Mouse (Mus musculus) intestine, embryonic 14.5 days (tissue): ENCODE measurements around the gene Urod. TPM values are rescaled to one million over a fixed set of nuclear protein-coding genes. Genes with fewer than 3 reads are reported as not detected.

Experiments
- ATAC-seq: fragments of 200-750 bp; cut with Nextera tagmentation; replicated peaks from 2 replicates; pipeline ENCODE4 v1.8.0; 2017; ENCODE audit warnings: low read depth, moderate number of reproducible peaks, moderate TSS enrichment, moderate library complexity; ENCODE audit not compliant: low FRiP score, low TSS enrichment
- DNase-seq: peaks from one replicate; pipeline ENCODE4 v3.0.0-alpha.2; 2018; ENCODE audit warnings: low spot score
- H3K27ac ChIP-seq: fragments of 300-500 bp; sonication (generic); 2 replicates; pipeline ENCODE4 v1.5.1; 2014; ENCODE audit warnings: low read depth, mild to moderate bottlenecking, control low read depth
- H3K27me3 ChIP-seq: fragments of 300-500 bp; sonication (generic); replicated peaks from 2 replicates; pipeline ENCODE4 v1.6.1; 2014; ENCODE audit warnings: low read length, control low read depth; ENCODE audit not compliant: control insufficient read depth, insufficient read depth
- H3K36me3 ChIP-seq: fragments of 300-500 bp; sonication (generic); 2 replicates; pipeline ENCODE4 v1.6.1; 2014; ENCODE audit warnings: low read length, control low read depth; ENCODE audit not compliant: control insufficient read depth, insufficient read depth
- H3K4me1 ChIP-seq: fragments of 300-500 bp; sonication (generic); replicated peaks from 2 replicates; pipeline ENCODE4 v1.6.1; 2014; ENCODE audit warnings: low read length, control low read depth, mixed read lengths; ENCODE audit not compliant: control insufficient read depth, insufficient read depth
- H3K4me2 ChIP-seq: fragments of 300-500 bp; sonication (generic); 2 replicates; pipeline ENCODE4 v1.6.1; 2014; ENCODE audit warnings: low read length
- H3K4me3 ChIP-seq: fragments of 300-500 bp; sonication (generic); 2 replicates; pipeline ENCODE4 v1.5.1; 2014; ENCODE audit warnings: low read depth, low read length, control low read depth, mixed read lengths
- H3K9ac ChIP-seq: fragments of 300-500 bp; sonication (generic); 2 replicates; pipeline ENCODE4 v1.6.1; 2014; ENCODE audit warnings: mild to moderate bottlenecking, low read length
- H3K9me3 ChIP-seq: fragments of 300-500 bp; sonication (generic); 2 replicates; pipeline ENCODE4 v1.6.1; 2016; ENCODE audit warnings: low read length, control low read depth; ENCODE audit not compliant: control insufficient read depth
- WGBS: fragments of 180-500 bp; shearing (Covaris S2); extraction: QIAGEN DNeasy Blood & Tissue Kit; methylation state at CpG from one replicate; pipeline ENCODE4 v1.1.7; 2014; 5-methylcytosine and 5-hydroxymethylcytosine counted together
- polyA plus RNA-seq: library from polyadenylated mRNA; unstranded; fragments of >200 nt; fragmentation: Nextera tagmentation; extraction: Ambion mirVana; gene quantifications from 2 replicates; pipeline ENCODE4 v1.2.1, GENCODE M21; 2014

The Urod gene
- polyA plus RNA-seq, 1 experiment from 2014 or later: 64.8 TPM

DNA sequence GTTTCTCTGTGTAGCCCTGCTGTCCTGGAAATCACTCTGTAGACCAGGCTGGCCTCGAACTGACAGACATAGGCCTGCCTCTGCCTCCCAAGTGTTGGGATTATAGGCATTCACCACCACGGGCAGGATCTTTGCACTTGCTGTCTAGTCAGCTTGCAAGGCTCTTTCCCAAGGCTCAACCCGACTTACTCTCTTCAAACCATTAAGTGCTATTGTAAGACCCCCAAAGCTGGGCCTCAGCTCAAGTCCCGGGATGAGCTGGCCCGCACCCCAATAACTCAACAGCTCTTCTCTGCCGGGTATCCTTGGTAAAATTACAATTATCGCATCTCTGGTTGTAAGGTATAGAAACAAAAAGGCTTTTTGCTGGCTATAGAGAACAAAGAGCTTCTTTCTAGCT is 24.1 kb upstream of the Urod start:
- no peak overlapping the region for H3K9ac ChIP-seq
- H3K9me3 ChIP-seq: no peaks in the 10 kb centered on the region
- DNase-seq (no peak), ATAC-seq (no peak)
- H3K4me1 ChIP-seq: peaks cover 6% of the 10 kb centered on the region; the same call in 1 of the 2 replicates
- H3K36me3 ChIP-seq: peaks cover 12% of the 10 kb centered on the region
- H3K4me3 ChIP-seq: no peak overlapping the region
- no peaks in the 10 kb centered on the region for H3K27me3 ChIP-seq
- H3K27ac ChIP-seq: no peak overlapping the region
- no peak overlapping the region for H3K4me2 ChIP-seq
- WGBS: 87% methylated on average over 7 of the region's 7 CpGs

DNA sequence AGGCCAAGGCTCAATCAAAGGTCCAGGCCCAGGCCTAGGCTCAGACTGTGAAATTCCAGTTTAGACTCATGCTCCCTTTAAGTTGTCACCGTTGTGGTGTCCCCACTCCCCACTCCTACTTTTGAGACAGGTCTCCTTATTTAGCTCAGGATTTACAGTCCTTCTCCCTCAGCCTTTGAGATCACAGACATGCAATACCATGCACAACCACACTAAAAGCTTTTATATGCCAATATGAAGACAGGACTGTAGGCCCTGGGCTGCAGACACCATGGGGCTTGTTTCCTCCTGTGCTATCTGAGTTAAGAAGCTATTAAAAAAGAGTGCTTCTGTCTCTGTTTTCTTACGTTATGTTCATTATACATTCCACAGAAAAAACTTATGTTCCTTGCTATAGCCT is 23.5 kb upstream of the Urod start:
- Histone ChIP-seq H3K27me3 (no peaks in the 10 kb centered on the region), H3K9me3 (no peaks in the 10 kb centered on the region), H3K4me2 (no peak overlapping the region), H3K27ac (no peak overlapping the region), H3K36me3 (peaks cover 8% of the 10 kb centered on the region), H3K4me1 (peaks cover 6% of the 10 kb centered on the region; the same call in 1 of the 2 replicates), H3K9ac (no peak overlapping the region), H3K4me3 (no peak overlapping the region)
- DNase-seq: no peak
- no peak for ATAC-seq
- 82% methylated on average over 2 of the region's 2 CpGs for WGBS

DNA sequence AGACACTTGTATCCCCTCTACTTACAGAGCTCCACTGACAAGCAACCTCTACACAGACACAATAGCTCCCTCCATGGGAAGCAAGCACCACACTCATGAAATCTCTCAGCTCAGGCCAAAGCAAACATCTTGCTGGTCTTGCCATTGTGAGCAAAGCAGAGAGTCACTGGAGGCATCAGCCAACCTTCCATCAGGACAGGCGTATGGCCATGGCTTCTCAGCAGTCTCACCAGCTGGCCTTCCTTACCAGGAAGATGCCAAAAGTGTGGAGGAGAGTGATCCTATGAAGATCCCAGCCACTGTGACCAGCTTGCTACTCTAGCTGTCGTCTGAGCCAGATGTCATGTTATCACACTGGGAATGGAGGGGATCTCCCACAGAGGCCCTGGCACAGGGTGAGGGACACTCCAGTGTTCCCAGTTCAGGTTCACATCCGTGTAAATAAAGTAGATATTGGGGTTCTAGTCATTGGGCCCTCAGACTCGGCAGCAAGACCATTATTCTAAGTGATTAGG is 20.7 kb upstream of the Urod start:
- Histone ChIP-seq H3K36me3 (no peaks in the 10 kb centered on the region), H3K9ac (no peak overlapping the region), H3K4me3 (no peak overlapping the region), H3K4me2 (no peak overlapping the region), H3K27me3 (no peaks in the 10 kb centered on the region), H3K4me1 (peaks cover 1% of the 10 kb centered on the region; the same call in 1 of the 2 replicates), H3K27ac (no peak overlapping the region), H3K9me3 (no peaks in the 10 kb centered on the region)
- DNase-seq: no peak
- WGBS: 60% methylated on average over 4 of the region's 4 CpGs
- ATAC-seq: no peak

DNA sequence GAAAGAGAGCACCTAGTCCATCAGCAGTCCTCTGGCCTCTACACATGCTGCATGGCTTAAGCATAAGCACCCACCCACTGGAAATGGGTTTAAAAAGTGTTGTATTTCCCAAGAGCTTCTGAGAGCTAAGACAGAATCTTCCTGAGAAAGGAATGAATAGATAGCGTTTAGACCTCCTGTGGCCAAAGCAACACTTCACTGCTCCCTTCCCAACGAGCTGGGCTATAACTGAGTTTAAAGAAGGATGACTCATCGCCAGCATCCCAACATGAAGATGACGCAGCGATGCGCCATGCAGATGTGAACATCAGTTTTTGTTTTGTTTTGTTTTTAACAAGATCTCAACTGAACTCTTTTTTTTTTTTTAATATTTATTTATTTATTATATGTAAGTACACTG is 19.4 kb upstream of the Urod start:
- Histone ChIP-seq H3K9me3 (no peaks in the 10 kb centered on the region), H3K4me1 (no peaks in the 10 kb centered on the region), H3K4me3 (no peak overlapping the region), H3K27ac (no peak overlapping the region), H3K4me2 (no peak overlapping the region), H3K27me3 (no peaks in the 10 kb centered on the region), H3K9ac (no peak overlapping the region), H3K36me3 (no peaks in the 10 kb centered on the region)
- no peak for DNase-seq
- ATAC-seq: no peak
- WGBS: 82% methylated on average over 6 of the region's 6 CpGs

DNA sequence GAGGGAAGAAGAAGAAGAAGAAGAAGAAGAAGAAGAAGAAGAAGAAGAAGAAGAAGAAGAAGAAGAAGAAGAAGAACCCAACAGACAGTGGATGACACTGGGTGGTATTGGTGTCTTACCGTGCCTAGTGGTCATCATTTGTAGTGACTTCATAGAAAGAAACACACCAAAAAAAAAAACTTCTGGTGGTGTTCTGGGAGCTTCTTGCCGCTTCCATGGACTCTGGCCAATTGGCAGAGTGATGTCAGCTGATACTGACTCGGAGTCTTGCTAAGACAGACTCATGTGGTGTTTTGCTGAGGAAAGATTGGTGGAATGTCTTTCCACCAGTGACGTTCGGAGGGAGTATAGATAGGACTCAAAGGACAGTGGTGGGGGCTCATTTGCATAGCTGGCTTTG is 16.0 kb upstream of the Urod start:
- H3K36me3 ChIP-seq: no peaks in the 10 kb centered on the region
- H3K27me3 ChIP-seq: no peaks in the 10 kb centered on the region
- H3K9ac ChIP-seq: no peak overlapping the region
- 84% methylated on average over 5 of the region's 5 CpGs for WGBS
- DNase-seq (no peak), ATAC-seq (no peak)
- H3K27ac ChIP-seq: no peak overlapping the region
- no peak overlapping the region for H3K4me3 ChIP-seq
- no peak overlapping the region for H3K4me2 ChIP-seq
- no peaks in the 10 kb centered on the region for H3K4me1 ChIP-seq
- H3K9me3 ChIP-seq: no peaks in the 10 kb centered on the region

DNA sequence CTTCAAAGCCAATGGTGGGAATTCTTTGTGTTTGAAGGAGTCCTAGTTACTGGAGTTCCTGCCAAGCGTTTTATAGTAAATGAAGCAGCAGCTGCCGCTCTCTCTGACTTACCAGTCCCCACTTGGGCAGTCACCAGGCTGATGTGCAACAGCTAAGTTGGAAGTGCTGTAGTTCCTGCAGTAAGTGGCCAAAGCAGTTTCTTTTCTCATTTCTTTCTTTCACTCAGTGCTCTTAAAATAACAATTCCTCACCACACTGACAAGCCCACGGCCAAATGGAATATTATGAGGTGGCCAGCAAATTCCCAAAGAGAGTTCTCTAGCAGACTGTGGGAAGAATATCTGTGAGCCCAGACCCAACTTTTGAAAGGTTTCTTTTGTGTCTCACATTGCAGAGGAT is 12.8 kb upstream of the Urod start:
- Histone ChIP-seq H3K4me2 (no peak overlapping the region), H3K27ac (no peak overlapping the region), H3K36me3 (no peaks in the 10 kb centered on the region), H3K4me3 (no peak overlapping the region), H3K4me1 (no peaks in the 10 kb centered on the region; the same call in 1 of the 2 replicates), H3K9me3 (no peaks in the 10 kb centered on the region), H3K9ac (no peak overlapping the region), H3K27me3 (no peaks in the 10 kb centered on the region)
- WGBS: 70% methylated on average over 3 of the region's 3 CpGs
- DNase-seq (no peak), ATAC-seq (no peak)

DNA sequence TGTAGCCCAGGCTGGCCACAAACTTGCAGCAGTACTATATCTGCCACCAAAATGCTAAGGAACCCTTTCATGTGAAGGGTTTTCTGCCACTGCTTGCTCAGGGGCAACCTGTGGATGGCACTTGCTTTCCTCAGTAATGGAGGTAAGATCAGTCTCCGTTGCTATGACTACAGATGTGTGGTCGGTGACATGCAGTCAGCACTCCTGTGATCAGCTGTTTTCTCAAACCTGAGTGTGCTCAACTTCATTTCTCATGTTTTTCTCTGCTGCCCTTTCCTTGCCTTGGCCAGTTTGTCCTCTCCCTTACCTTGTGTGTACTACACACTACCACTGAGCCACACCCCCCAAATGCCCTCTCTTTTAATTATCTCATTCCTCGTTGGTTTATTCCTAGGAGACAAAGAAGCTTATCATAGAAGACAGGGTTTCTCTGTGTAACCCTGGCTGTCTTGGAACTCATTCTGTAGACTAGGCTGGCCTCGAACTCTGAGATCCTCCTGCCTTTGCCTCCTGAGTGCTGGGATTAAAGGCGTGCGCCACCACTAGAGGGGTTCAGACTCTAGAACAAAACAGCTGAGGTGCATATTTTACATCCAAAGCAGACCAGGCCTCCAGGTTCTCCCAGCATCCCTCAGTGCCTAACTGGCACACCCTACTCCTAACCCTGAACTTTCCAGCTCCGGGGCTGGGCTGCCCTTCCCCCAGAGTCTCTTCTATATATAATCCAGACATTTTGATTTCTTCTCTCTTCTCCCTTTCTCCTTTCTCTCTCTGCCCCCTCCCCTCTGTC is 11.6 kb upstream of the Urod start:
- Histone ChIP-seq H3K4me2 (no peak overlapping the region), H3K27me3 (no peaks in the 10 kb centered on the region), H3K36me3 (0 out of 2 replicates have a peak, but pooled peaks cover under 1% of the 10 kb centered on the region), H3K4me3 (no peak overlapping the region), H3K4me1 (no peaks in the 10 kb centered on the region; the same call in 1 of the 2 replicates), H3K9ac (no peak overlapping the region), H3K9me3 (no peaks in the 10 kb centered on the region), H3K27ac (no peak overlapping the region)
- no peak for DNase-seq
- 71% methylated on average over 7 of the region's 7 CpGs for WGBS
- no peak for ATAC-seq

DNA sequence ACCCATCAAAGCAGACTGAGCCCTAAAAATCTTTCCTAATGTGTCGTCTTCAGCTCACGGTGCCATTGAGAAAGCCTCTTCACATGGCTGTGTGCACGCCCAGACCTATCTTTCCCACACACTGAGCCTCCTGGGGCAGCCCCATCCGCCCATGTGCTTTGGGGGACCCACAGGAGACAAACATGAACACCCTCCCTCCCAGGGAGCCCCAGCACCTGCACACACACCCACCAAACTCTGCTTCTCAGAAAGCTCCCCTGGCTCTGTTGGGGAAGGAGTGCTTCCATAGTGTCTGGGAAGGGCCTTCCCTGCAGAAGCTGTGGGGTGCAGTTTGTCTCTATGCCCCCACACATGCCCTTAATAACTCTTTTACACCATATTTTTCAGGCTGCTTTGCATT is 10.4 kb upstream of the Urod start:
- H3K4me3 ChIP-seq: no peak overlapping the region

More for the DNA sequence above, 10.4 kb upstream of the Urod start:
- Histone ChIP-seq H3K4me2 (no peak overlapping the region), H3K9ac (no peak overlapping the region), H3K27ac (no peak overlapping the region), H3K9me3 (no peaks in the 10 kb centered on the region), H3K4me1 (no peaks in the 10 kb centered on the region; the same call in 1 of the 2 replicates), H3K27me3 (no peaks in the 10 kb centered on the region), H3K36me3 (peaks cover 12% of the 10 kb centered on the region)
- no peak for DNase-seq
- ATAC-seq: no peak
- WGBS: 91% methylated on average over 4 of the region's 4 CpGs
